Mouse (Mus musculus) erythroblast, embryonic 14.5 days (primary cell): Measurements from ENCODE around the gene Rassf6.

Experiments used
- GATA1 ChIP-seq: IDR thresholded peaks from 2 replicates; pipeline ENCODE4 v1.6.1; 2012; ENCODE audit warnings: low read length, inconsistent platforms, mixed read lengths
- TAL1 ChIP-seq: IDR thresholded peaks from 3 replicates; pipeline ENCODE4 v1.6.1; 2012; ENCODE audit warnings: low read length, inconsistent platforms, mixed read lengths

DNA sequence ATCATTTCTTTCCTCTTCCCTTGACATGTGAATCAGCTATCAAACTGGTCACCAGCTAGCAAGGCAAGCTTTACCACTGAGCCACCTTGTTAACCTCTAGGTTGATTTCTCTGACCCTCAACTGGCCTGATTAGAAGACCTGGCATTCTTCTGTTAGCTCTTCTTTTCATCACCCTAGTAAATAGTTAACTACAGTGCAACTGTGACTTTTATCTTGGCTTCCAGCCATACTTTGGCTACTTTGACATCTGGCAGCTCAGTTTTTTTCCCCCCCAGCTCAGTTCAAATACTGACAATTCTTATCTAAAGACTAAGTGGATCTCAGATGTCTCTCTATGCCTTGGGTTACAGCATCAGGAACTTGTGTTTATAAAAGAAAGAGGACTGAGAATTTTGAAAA is 72.1 kb downstream of the Rassf6 start:
- no peak for TF ChIP-seq GATA1
- no peak for TF ChIP-seq TAL1
